19 mouse cellular contexts compared by ENCODE assay signal in the genomic region with DNA sequence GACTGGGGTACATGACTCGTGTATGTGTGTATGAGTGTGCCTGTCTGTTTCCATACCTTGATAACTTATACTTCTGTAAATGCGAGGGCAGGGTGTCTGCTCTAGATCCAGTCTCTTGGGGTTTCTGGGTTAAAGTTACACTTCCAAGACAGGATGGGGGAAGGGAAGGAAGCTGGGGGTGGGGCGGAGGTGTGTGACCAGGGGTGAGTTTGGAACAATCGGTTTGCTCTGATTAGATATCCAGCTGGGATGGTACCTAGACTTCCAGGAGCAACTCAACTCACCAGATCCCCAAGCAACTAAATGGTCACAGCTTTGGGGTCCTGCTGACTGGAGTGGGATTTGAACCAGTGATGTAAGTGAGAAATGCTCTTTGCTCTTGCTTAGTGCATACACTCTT.
DNase-seq lines count a peak whose midpoint lies in the region; ATAC-seq lines count a peak whose summit lies in the region.
"Had no signal": no experiment of that assay in that cellular context is flagged by ENCODE, and none has a peak within 500 bp of the region (broad histone marks: within the 10 kb centered on the region; RNA-seq: fewer than 3 reads in every experiment).

No protein-coding gene starts in this region.

- WGBS in intestine, embryonic 14.5 days: 49% methylated on average over 4 of the region's 4 CpGs
- 57% methylated on average over 4 of the region's 4 CpGs for WGBS in intestine, embryonic 15.5 days

- no peaks in the 10 kb centered on the region for H3K27me3 ChIP-seq in intestine, embryonic 14.5 days (replicated peaks; ENCODE audit: control insufficient read depth, insufficient read depth, low read length)
- no peaks in the 10 kb centered on the region for H3K27me3 ChIP-seq in intestine, embryonic 15.5 days (replicated peaks)
- H3K27me3 ChIP-seq: CH12.LX; embryonic facial prominence, embryonic 15.5 days; heart, embryonic 13.5 days; hindbrain, embryonic 15.5 days had no signal

- intact Hi-C loops in left cerebral cortex, postnatal 25 days (cut with DNase I): no loop called here

- H3K9me3 ChIP-seq in intestine, embryonic 14.5 days (ENCODE audit: control insufficient read depth, low read length): no peaks in the 10 kb centered on the region
- H3K9me3 ChIP-seq in intestine, embryonic 15.5 days: no peaks in the 10 kb centered on the region
- H3K9me3 ChIP-seq: embryonic facial prominence, embryonic 15.5 days; forebrain, embryonic 10.5 days; heart, embryonic 13.5 days; hindbrain, embryonic 15.5 days had no signal

- H3K4me2 ChIP-seq in intestine, embryonic 14.5 days (ENCODE audit: low read length): no peak overlapping the region
- no peak overlapping the region for H3K4me2 ChIP-seq in intestine, embryonic 15.5 days (replicated peaks)
- H3K4me2 ChIP-seq: embryonic facial prominence, embryonic 15.5 days; heart, embryonic 13.5 days; hindbrain, embryonic 15.5 days had no signal

- no peak overlapping the region for H3K9ac ChIP-seq in intestine, embryonic 14.5 days (ENCODE audit: low read length)
- H3K9ac ChIP-seq in intestine, embryonic 15.5 days: no peak overlapping the region
- H3K9ac ChIP-seq: embryonic facial prominence, embryonic 15.5 days; heart, embryonic 13.5 days; hindbrain, embryonic 15.5 days had no signal

- DNase-seq in heart, adult 11 months: peak; percentile 97
- DNase-seq in heart, postnatal 4 days: no peak
- peak; percentile 21 for DNase-seq in intestine, embryonic 14.5 days (ENCODE audit: low spot score)
- peak; percentile 8 to 59 for DNase-seq in heart, adult 9 months (ENCODE audit: low spot score in 2 of 2)
- peak; percentile 3 for DNase-seq in skeletal muscle tissue, adult 2 months (ENCODE audit: low read depth, low spot score)
- DNase-seq in left cerebral cortex, postnatal 25 days (ENCODE audit: low spot score in 2 of 2): no peak
- DNase-seq: adrenal gland, adult 2 months; adrenal gland, postnatal 25 days; cerebellum, adult 2 months; cerebellum, postnatal 10 days; gastrocnemius, postnatal 14 days; kidney, adult 11 months had no signal

- no peak for ATAC-seq in intestine, embryonic 14.5 days (replicated peaks; ENCODE audit: low FRiP score, low TSS enrichment, low read depth)
- no peak for ATAC-seq in intestine, embryonic 15.5 days

- no peak overlapping the region for H3K27ac ChIP-seq in intestine, embryonic 14.5 days (ENCODE audit: low read depth)
- no peak overlapping the region for H3K27ac ChIP-seq in intestine, embryonic 15.5 days
- H3K27ac ChIP-seq: embryonic facial prominence, embryonic 15.5 days; heart, embryonic 13.5 days; hindbrain, embryonic 15.5 days had no signal

- no peaks in the 10 kb centered on the region for H3K4me1 ChIP-seq in intestine, embryonic 14.5 days (replicated peaks; ENCODE audit: control insufficient read depth, insufficient read depth, low read length)
- H3K4me1 ChIP-seq in intestine, embryonic 15.5 days (replicated peaks): no peaks in the 10 kb centered on the region
- H3K4me1 ChIP-seq: embryonic facial prominence, embryonic 15.5 days; heart, embryonic 13.5 days; hindbrain, embryonic 15.5 days had no signal

- H3K36me3 ChIP-seq in intestine, embryonic 14.5 days (ENCODE audit: control insufficient read depth, insufficient read depth, low read length): no peaks in the 10 kb centered on the region
- H3K36me3 ChIP-seq in intestine, embryonic 15.5 days: no peaks in the 10 kb centered on the region
- H3K36me3 ChIP-seq: embryonic facial prominence, embryonic 15.5 days; forebrain, embryonic 10.5 days; heart, embryonic 13.5 days; hindbrain, embryonic 15.5 days had no signal

- H3K4me3 ChIP-seq in intestine, embryonic 14.5 days (ENCODE audit: low read depth, low read length): no peak overlapping the region
- H3K4me3 ChIP-seq in intestine, embryonic 15.5 days (replicated peaks): no peak overlapping the region
- H3K4me3 ChIP-seq: embryonic facial prominence, embryonic 15.5 days; erythroblast, embryonic 14.5 days; forebrain, embryonic 10.5 days; heart, embryonic 13.5 days; hindbrain, embryonic 15.5 days had no signal

Comparison
In these comparisons a context has a peak if more than half of its experiments do, and no peak if none do; other contexts are left out.
1. DNase-seq: peak in heart, adult 11 months (single experiment), intestine, embryonic 14.5 days (single experiment), heart, adult 9 months (2 of 2) and skeletal muscle tissue, adult 2 months (single experiment); none in heart, postnatal 4 days (single experiment) and left cerebral cortex, postnatal 25 days (0 of 2).